Mouse (Mus musculus) stomach, embryonic 15.5 days (tissue): ENCODE measurements around the gene Bace2. TPM values are rescaled to one million over a fixed set of nuclear protein-coding genes. Genes with fewer than 3 reads are reported as not detected.

Experiments used
- ATAC-seq: fragments of 200-750 bp; cut with Nextera tagmentation; 2 replicates; pipeline ENCODE4 v1.8.0; 2017; ENCODE audit warnings: low read depth, moderate number of reproducible peaks, moderate TSS enrichment; ENCODE audit not compliant: insufficient read depth, low FRiP score
- H3K27ac ChIP-seq: fragments of 300-500 bp; sonication (generic); 2 replicates; pipeline ENCODE4 v1.5.1; 2015; ENCODE audit warnings: mild to moderate bottlenecking, inconsistent platforms
- H3K27me3 ChIP-seq: fragments of 300-500 bp; sonication (generic); replicated peaks from 2 replicates; pipeline ENCODE4 v1.6.1; 2015; ENCODE audit warnings: inconsistent platforms
- H3K36me3 ChIP-seq: fragments of 300-500 bp; sonication (generic); 2 replicates; pipeline ENCODE4 v1.6.1; 2015; ENCODE audit warnings: inconsistent platforms
- H3K4me1 ChIP-seq: fragments of 300-500 bp; sonication (generic); 2 replicates; pipeline ENCODE4 v1.6.1; 2015; ENCODE audit warnings: inconsistent platforms
- H3K4me2 ChIP-seq: fragments of 300-500 bp; sonication (generic); 2 replicates; pipeline ENCODE4 v1.6.1; 2015; ENCODE audit warnings: mild to moderate bottlenecking, inconsistent platforms
- H3K4me3 ChIP-seq: fragments of 300-500 bp; sonication (generic); replicated peaks from 2 replicates; pipeline ENCODE4 v1.5.1; 2015; ENCODE audit warnings: inconsistent platforms
- H3K9ac ChIP-seq: fragments of 300-500 bp; sonication (generic); 2 replicates; pipeline ENCODE4 v1.6.1; 2015; ENCODE audit warnings: inconsistent platforms
- H3K9me3 ChIP-seq: fragments of 300-500 bp; sonication (generic); 2 replicates; pipeline ENCODE4 v1.6.1; 2016; ENCODE audit warnings: inconsistent platforms
- WGBS: fragments of 180-500 bp; shearing (Covaris S2); methylation state at CpG from one replicate; pipeline ENCODE4 v1.1.7; 2015; 5-methylcytosine and 5-hydroxymethylcytosine counted together
- polyA plus RNA-seq: library from polyadenylated mRNA; unstranded; fragments of >200 nt; fragmentation: Nextera tagmentation; extraction: Ambion mirVana; gene quantifications from 2 replicates; pipeline ENCODE4 v1.2.1, GENCODE M21; 2015

The Bace2 gene
- polyA plus RNA-seq, 1 experiment from 2014 or later: 74.5 TPM

- no peaks in the 10 kb centered on the region for H3K9me3 ChIP-seq
- peak; percentile 75 for ATAC-seq
- no peaks in the 10 kb centered on the region for H3K36me3 ChIP-seq
- no peak overlapping the region for H3K4me2 ChIP-seq
- no peaks in the 10 kb centered on the region for H3K4me1 ChIP-seq
- WGBS: 52% methylated on average over 4 of the region's 4 CpGs
- no peak overlapping the region for H3K4me3 ChIP-seq
- H3K9ac ChIP-seq: no peak overlapping the region
- H3K27me3 ChIP-seq: no peaks in the 10 kb centered on the region
- peak overlapping the region; percentile 70 for H3K27ac ChIP-seq
Measured at GRCm38 (mm10) chr16:97402213-97402785, 45.8 kb downstream of the Bace2 start.

- Histone ChIP-seq H3K4me3 (no peak overlapping the region), H3K9me3 (no peaks in the 10 kb centered on the region), H3K27me3 (no peaks in the 10 kb centered on the region), H3K4me2 (no peak overlapping the region), H3K27ac (no peak overlapping the region), H3K9ac (no peak overlapping the region), H3K4me1 (no peaks in the 10 kb centered on the region), H3K36me3 (no peaks in the 10 kb centered on the region)
- WGBS: 88% methylated on average over 5 of the region's 5 CpGs
- no peak for ATAC-seq
Measured at GRCm38 (mm10) chr16:97405476-97406012, 49.0 kb downstream of the Bace2 start.

- 8% methylated on average over 4 of the region's 4 CpGs for WGBS
- Histone ChIP-seq H3K4me2 (no peak overlapping the region), H3K36me3 (no peaks in the 10 kb centered on the region), H3K9me3 (no peaks in the 10 kb centered on the region), H3K27me3 (no peaks in the 10 kb centered on the region), H3K4me1 (no peaks in the 10 kb centered on the region), H3K9ac (no peak overlapping the region), H3K4me3 (no peak overlapping the region), H3K27ac (no peak overlapping the region)
- peak; percentile 83 for ATAC-seq
Measured at GRCm38 (mm10) chr16:97417896-97418542, 61.5 kb downstream of the Bace2 start.

GRCm38 (mm10) chr16:97418749-97419453 lies 62.4 kb downstream of the Bace2 start:
- H3K4me2 ChIP-seq: no peak overlapping the region
- H3K27me3 ChIP-seq: no peaks in the 10 kb centered on the region
- no peaks in the 10 kb centered on the region for H3K9me3 ChIP-seq
- H3K4me1 ChIP-seq: no peaks in the 10 kb centered on the region
- no peaks in the 10 kb centered on the region for H3K36me3 ChIP-seq
- no peak overlapping the region for H3K27ac ChIP-seq
- ATAC-seq: no peak
- 82% methylated on average over 6 of the region's 6 CpGs for WGBS
- H3K9ac ChIP-seq: no peak overlapping the region
- H3K4me3 ChIP-seq: no peak overlapping the region

- Histone ChIP-seq H3K4me2 (no peak overlapping the region), H3K9ac (no peak overlapping the region), H3K36me3 (no peaks in the 10 kb centered on the region), H3K27me3 (no peaks in the 10 kb centered on the region), H3K9me3 (no peaks in the 10 kb centered on the region), H3K4me1 (no peaks in the 10 kb centered on the region), H3K27ac (no peak overlapping the region), H3K4me3 (no peak overlapping the region)
- WGBS: 77% methylated on average over 6 of the region's 6 CpGs
- no peak for ATAC-seq
Measured at GRCm38 (mm10) chr16:97421671-97422070, 65.1 kb downstream of the Bace2 start.

GRCm38 (mm10) chr16:97423627-97424026 lies 67.1 kb downstream of the Bace2 start:
- Histone ChIP-seq H3K4me3 (no peak overlapping the region), H3K27me3 (no peaks in the 10 kb centered on the region), H3K9ac (no peak overlapping the region), H3K27ac (no peak overlapping the region), H3K36me3 (no peaks in the 10 kb centered on the region), H3K4me2 (no peak overlapping the region), H3K4me1 (no peaks in the 10 kb centered on the region), H3K9me3 (no peaks in the 10 kb centered on the region)
- ATAC-seq: no peak
- 68% methylated on average over 1 of the region's 1 CpGs for WGBS

GRCm38 (mm10) chr16:97428026-97428425 lies 71.5 kb downstream of the Bace2 start:
- H3K4me1 ChIP-seq: no peaks in the 10 kb centered on the region
- no peak overlapping the region for H3K9ac ChIP-seq
- H3K9me3 ChIP-seq: no peaks in the 10 kb centered on the region
- no peak overlapping the region for H3K27ac ChIP-seq
- no peak overlapping the region for H3K4me2 ChIP-seq
- no peak overlapping the region for H3K4me3 ChIP-seq
- ATAC-seq: no peak
- no peaks in the 10 kb centered on the region for H3K27me3 ChIP-seq
- 81% methylated on average over 3 of the region's 3 CpGs for WGBS
- no peaks in the 10 kb centered on the region for H3K36me3 ChIP-seq

- no peaks in the 10 kb centered on the region for H3K4me1 ChIP-seq
- H3K27ac ChIP-seq: no peak overlapping the region
- H3K4me2 ChIP-seq: no peak overlapping the region
- H3K36me3 ChIP-seq: no peaks in the 10 kb centered on the region
- no peak for ATAC-seq
- no peak overlapping the region for H3K4me3 ChIP-seq
- no peaks in the 10 kb centered on the region for H3K27me3 ChIP-seq
- no peak overlapping the region for H3K9ac ChIP-seq
- no peaks in the 10 kb centered on the region for H3K9me3 ChIP-seq
- WGBS: 88% methylated on average over 4 of the region's 4 CpGs
Measured at GRCm38 (mm10) chr16:97430091-97430490, 73.5 kb downstream of the Bace2 start.

- 65% methylated on average over 4 of the region's 4 CpGs for WGBS
- Histone ChIP-seq H3K9ac (no peak overlapping the region), H3K27me3 (no peaks in the 10 kb centered on the region), H3K4me3 (no peak overlapping the region), H3K36me3 (no peaks in the 10 kb centered on the region), H3K9me3 (no peaks in the 10 kb centered on the region), H3K4me1 (no peaks in the 10 kb centered on the region), H3K27ac (no peak overlapping the region), H3K4me2 (no peak overlapping the region)
- ATAC-seq: no peak
Measured at GRCm38 (mm10) chr16:97431328-97431727, 74.8 kb downstream of the Bace2 start.

- ATAC-seq: no peak
Measured at GRCm38 (mm10) chr16:97434206-97434605, 77.7 kb downstream of the Bace2 start.

GRCm38 (mm10) chr16:97437448-97438056 lies 81.0 kb downstream of the Bace2 start:
- Histone ChIP-seq H3K27ac (no peak overlapping the region), H3K36me3 (no peaks in the 10 kb centered on the region), H3K4me3 (no peak overlapping the region), H3K9ac (no peak overlapping the region), H3K9me3 (no peaks in the 10 kb centered on the region), H3K4me2 (no peak overlapping the region), H3K4me1 (no peaks in the 10 kb centered on the region), H3K27me3 (no peaks in the 10 kb centered on the region)
- WGBS: 52% methylated on average over 1 of the region's 1 CpGs
- ATAC-seq: no peak

More at GRCm38 (mm10) chr16:97434206-97434605, 77.7 kb downstream of the Bace2 start:
- no peak overlapping the region for H3K4me3 ChIP-seq
- H3K9ac ChIP-seq: no peak overlapping the region
- no peaks in the 10 kb centered on the region for H3K27me3 ChIP-seq
- H3K9me3 ChIP-seq: no peaks in the 10 kb centered on the region
- no peaks in the 10 kb centered on the region for H3K36me3 ChIP-seq
- no peak overlapping the region for H3K4me2 ChIP-seq
- H3K4me1 ChIP-seq: no peaks in the 10 kb centered on the region
- WGBS: 57% methylated on average over 2 of the region's 2 CpGs
- H3K27ac ChIP-seq: no peak overlapping the region

GRCm38 (mm10) chr16:97438191-97438590 lies 81.6 kb downstream of the Bace2 start:
- Histone ChIP-seq H3K36me3 (no peaks in the 10 kb centered on the region), H3K4me3 (no peak overlapping the region), H3K27me3 (no peaks in the 10 kb centered on the region), H3K4me1 (no peaks in the 10 kb centered on the region), H3K9ac (no peak overlapping the region), H3K9me3 (no peaks in the 10 kb centered on the region), H3K4me2 (no peak overlapping the region), H3K27ac (no peak overlapping the region)
- no peak for ATAC-seq
- 78% methylated on average over 3 of the region's 3 CpGs for WGBS
